Mouse (Mus musculus): Measurements from ENCODE around the gene Klhl35.

Gene Klhl35

GRCm38 (mm10) chr7:99454044-99454443, 11.8 kb upstream of the Klhl35 start:
- no peak for DNase-seq

- no peak for DNase-seq
These were observed 7.0 kb upstream of the Klhl35 start for GRCm38 (mm10) chr7:99458849-99459248.

GRCm38 (mm10) chr7:99459888-99460652, 5.7 kb upstream of the Klhl35 start:
- DNase-seq: no peak

GRCm38 (mm10) chr7:99463120-99463519, 2.7 kb upstream of the Klhl35 start:
- DNase-seq: no peak

- peak; percentile 72 for DNase-seq
These were observed 2.1 kb downstream of the Klhl35 start for GRCm38 (mm10) chr7:99467916-99468282.

- DNase-seq: no peak
These were observed 2.7 kb downstream of the Klhl35 start for GRCm38 (mm10) chr7:99468283-99469132.

GRCm38 (mm10) chr7:99469680-99470405, 4.0 kb downstream of the Klhl35 start:
- no peak for DNase-seq

GRCm38 (mm10) chr7:99471578-99471977, 5.8 kb downstream of the Klhl35 start:
- no peak for DNase-seq

- DNase-seq: peak; percentile 53
These were observed 8.0 kb downstream of the Klhl35 start for GRCm38 (mm10) chr7:99473638-99474407.

GRCm38 (mm10) chr7:99474836-99475561, 9.2 kb downstream of the Klhl35 start:
- DNase-seq: no peak

- DNase-seq: no peak
These were observed 9.7 kb downstream of the Klhl35 start for GRCm38 (mm10) chr7:99475562-99475911.

- DNase-seq: no peak
These were observed 10.8 kb downstream of the Klhl35 start for GRCm38 (mm10) chr7:99476558-99477114.

GRCm38 (mm10) chr7:99477235-99477634, 11.4 kb downstream of the Klhl35 start:
- DNase-seq: no peak

- DNase-seq: no peak
These were observed 16.8 kb downstream of the Klhl35 start for GRCm38 (mm10) chr7:99482637-99483036.

- peak; percentile 90 for DNase-seq
These were observed 17.6 kb downstream of the Klhl35 start, which contains the start of gene Rps3 for GRCm38 (mm10) chr7:99483271-99483923. Gene Rps3 (minus strand): TSS chr7:99483738.

GRCm38 (mm10) chr7:99483924-99484319, 18.1 kb downstream of the Klhl35 start:
- DNase-seq: no peak

- DNase-seq: no peak
These were observed 18.9 kb downstream of the Klhl35 start for GRCm38 (mm10) chr7:99484679-99485078.

- DNase-seq: no peak
These were observed 23.9 kb downstream of the Klhl35 start for GRCm38 (mm10) chr7:99489708-99490107.

GRCm38 (mm10) chr7:99499128-99499527, 33.3 kb downstream of the Klhl35 start:
- DNase-seq: no peak

GRCm38 (mm10) chr7:99500201-99500600, 34.4 kb downstream of the Klhl35 start:
- peak; percentile 77 for DNase-seq

- DNase-seq: no peak
These were observed 34.9 kb downstream of the Klhl35 start for GRCm38 (mm10) chr7:99500655-99501054.
